Mouse (Mus musculus): ENCODE measurements around the gene Fam217a.

DNA sequence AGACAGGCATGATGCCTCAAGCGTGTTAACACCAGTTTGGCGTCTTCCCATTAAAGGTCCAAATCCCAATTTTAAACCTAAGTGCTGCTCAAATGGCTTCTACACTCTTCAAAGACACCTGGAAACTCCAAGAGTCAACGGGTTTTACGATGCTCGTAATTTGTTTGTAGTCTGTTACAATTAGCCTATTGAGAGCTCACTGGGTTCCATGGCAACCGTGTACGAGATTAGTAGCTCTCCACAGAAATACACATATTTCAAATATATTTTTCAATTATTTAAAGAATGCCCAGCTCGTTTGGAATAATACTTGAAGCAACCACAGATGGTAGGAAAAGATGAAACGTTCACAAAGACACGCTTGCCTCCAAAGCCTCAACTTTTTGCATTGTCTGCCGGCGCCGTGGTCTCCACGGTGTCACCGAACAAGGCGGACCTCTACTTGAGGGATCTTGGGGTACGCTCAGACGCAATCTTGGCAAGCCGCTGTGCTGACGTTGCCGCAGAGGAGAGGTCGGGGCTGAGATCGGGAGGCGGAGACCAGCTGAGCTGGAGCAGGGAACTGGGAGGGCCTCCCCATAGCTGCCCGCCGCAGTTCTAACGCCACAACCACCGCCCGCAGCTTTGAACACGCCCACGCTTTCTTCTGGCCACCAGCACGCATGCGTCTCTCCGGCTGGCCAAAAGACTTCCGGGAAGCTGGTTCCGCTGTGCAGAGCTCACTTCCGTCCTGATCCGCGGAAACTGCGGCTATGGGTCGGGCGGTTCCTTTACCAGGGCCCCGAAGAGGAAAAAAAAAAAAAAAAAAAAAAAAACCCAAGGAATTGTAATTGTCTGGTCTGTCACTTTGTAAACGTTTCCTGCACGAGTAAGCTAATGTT lies 50.1 kb downstream of the Fam217a start:
- no peak for TF ChIP-seq CTCF (IDR thresholded peaks at IDR 0.05; ENCODE audit: borderline replicate concordance, insufficient read depth, low read depth, low read length)
- peak; percentile 78; the same call in 1 of the 2 replicates for TF ChIP-seq POLR2A (IDR thresholded peaks at IDR 0.05; ENCODE audit: borderline replicate concordance, insufficient read depth, low read length)

Measured in cerebellum, adult 2 months (tissue).